In the genomic region with DNA sequence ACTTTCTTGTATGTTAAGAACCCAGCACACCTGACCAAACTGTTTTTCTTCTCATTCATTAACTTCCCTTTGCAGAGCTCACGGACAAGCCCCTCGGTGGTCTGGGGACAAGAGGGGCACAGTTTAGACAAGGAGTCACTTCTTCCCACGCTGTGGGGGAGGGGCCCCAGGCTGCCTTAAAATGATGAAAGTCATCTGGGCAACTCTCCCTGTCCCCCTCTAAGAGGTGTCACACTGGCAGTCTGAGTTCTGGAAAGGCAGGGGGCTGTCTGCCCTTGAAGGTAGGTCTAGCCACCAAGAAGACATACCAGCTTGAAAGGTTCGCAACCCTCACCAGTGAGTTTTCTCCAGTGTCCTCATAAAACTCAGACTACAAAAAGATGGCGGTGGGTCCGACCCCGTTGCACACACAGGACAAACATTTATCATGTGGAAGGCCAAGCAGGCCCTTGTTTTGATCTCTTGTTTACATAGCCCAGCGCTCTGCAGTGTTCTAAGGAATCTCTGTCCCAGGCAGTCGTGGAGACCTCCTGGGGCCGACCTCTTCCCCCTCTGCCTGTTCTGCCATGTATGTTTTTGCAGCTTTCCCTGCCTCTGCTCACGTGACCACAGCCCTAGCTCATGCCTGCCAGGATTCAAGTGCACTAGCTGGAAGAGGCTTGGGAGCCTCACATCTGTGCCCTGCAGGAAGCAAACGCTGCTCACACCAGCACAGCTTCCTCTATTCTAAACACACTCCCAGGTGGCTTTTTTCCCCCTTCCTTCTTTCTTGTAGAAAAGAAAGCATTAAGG, we compare ENCODE assay signal across 8 mouse cellular contexts.
A peak's percentile ranks its signal among the peaks of the same experiment; 100 is the strongest.
DNase-seq lines count a peak whose midpoint lies in the region; ATAC-seq lines count a peak whose summit lies in the region.

No protein-coding gene starts in this region.

- DNase-seq in heart, adult 11 months = peak; percentile 96
- no peak for DNase-seq in heart, postnatal 36 days
- DNase-seq in embryo, embryonic 10 days (ENCODE audit: low spot score) = peak; percentile 77
- peak; percentile 29 to 51 for DNase-seq in heart, postnatal 14 days
- DNase-seq in thymus, postnatal 25 days = no peak
- no peak for DNase-seq in c-Kit-positive CD71-positive TER-119-positive erythroid progenitor cells, embryonic 14.5 days (ENCODE audit: low spot score)
- no peak for DNase-seq in cerebellum, postnatal 14 days

- intact Hi-C loops in heart, postnatal 36 days (cut with DNase I) = no loop called here
- intact Hi-C loops in heart, postnatal 14 days (cut with DNase I) = no loop called here

- peak; percentile 18 for ATAC-seq in megakaryocyte, adult 5-6 weeks (ENCODE audit: poor library complexity, severe bottlenecking)

Comparison
In these comparisons a context has a peak if more than half of its experiments do, and no peak if none do; other contexts are left out.
1. DNase-seq: peak in heart, adult 11 months (single experiment), embryo, embryonic 10 days (single experiment) and heart, postnatal 14 days (2 of 2); none in heart, postnatal 36 days (0 of 2), thymus, postnatal 25 days (single experiment), c-Kit-positive CD71-positive TER-119-positive erythroid progenitor cells, embryonic 14.5 days (single experiment) and cerebellum, postnatal 14 days (0 of 2).